Mouse (Mus musculus): ENCODE measurements around the gene Cdk14. TPM values are rescaled to one million over a fixed set of nuclear protein-coding genes. Genes with fewer than 3 reads are reported as not detected.

Gene Cdk14
- total RNA-seq, 2 experiments from 2014 or later: 9.7 to 10.1 TPM

DNA sequence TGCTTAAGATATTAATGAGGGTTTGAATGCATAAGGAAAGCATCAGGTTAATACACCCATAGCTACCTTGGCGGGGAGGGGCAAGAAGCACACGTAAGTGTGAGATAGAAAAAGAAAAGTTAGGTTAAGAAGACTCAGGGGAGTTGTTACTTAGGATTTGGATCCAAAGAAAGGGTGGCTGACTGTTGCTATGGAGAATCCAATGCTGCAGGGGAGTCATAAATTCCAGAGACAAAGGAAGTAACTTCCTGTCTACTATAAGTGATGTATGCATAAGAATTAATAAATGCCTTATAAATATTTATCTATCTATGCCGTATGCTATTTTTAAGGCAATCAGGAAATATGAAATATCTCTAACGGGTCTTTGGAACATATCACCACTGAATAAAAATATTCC lies 527.4 kb downstream of the Cdk14 start:
- DNase-seq: no peak
- intact Hi-C loops (cut with DNase I; ENCODE audit: low total_unique reads): no loop called here

DNA sequence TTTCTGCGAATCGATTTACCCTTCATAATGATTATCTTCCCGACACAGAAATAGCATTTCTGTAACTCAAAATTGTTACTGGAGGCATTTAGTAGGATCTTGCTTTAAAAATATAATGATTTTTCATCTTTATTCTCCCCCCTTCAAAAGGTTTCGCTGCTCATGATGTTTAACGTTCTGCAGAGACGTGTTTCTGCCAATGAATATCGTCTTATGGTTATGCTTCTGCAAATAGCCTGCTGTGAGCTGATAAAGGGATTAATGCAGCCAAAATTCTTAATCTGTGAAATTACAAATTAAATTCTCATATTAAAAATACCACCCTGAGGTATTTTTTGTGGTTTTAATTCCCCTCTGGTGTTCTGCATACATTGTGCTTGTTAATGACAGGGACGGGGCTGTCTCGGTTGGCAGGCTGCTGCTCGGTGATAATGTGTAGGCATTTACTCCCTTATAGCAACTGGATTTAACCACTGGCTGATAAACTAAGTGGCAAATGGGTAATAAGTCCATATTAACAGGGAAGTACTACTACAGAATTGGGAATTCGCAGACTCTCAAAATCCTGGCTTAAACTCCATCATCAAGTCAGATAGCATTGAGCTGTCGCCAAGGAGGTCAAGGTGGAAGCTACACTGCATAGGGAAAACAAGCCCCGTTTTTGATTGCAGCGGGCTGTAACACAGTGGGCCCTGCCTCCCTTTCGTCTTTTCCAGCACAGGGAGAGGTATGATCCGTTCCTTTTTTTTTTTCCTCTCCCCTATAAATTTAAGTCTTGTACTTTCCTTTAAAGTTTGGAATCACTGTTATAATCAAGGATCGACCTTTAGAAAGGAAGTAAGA lies 528.0 kb downstream of the Cdk14 start:
- DNase-seq: no peak
- intact Hi-C loops (cut with DNase I; ENCODE audit: low total_unique reads): no loop called here

DNA sequence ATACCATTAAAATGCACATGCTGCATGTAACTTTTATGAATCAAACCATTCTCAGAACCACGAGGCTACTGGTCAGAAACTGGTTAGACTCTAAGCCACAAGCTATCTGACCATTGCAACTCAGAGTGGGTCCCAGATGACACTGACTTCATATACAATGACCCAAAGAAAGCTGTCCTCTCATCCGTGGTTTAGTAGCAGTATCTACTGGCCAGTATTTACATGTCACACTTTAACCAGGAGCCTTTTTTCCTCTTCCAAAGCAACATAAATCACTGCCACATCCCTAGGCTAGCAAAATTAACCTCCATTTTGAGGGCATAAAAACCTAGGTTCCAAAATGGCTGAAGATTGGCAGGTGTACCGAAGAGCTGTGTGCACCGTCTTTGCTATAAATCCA lies 533.0 kb downstream of the Cdk14 start:
- intact Hi-C loops (cut with DNase I; ENCODE audit: low total_unique reads): no loop called here
- DNase-seq: no peak

DNA sequence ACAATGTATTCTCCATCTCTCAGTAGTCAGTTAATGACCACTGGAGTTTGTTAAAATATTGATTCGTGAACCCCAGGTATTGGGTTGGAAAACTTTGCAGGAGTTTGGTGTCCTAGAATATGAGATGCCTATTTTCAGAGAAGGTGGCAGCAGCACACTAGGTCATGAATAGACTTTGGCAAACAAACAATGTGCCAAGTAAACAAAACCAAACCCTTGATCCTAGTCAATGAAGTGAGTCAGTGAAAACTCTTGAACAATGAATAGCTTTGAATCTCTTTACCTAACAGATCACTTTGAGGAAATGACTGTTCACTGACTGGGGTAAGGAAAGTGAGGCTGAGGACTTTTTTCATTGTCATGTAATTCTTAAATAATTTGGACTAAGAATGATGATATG lies 537.3 kb downstream of the Cdk14 start:
- DNase-seq: no peak
- intact Hi-C loops (cut with DNase I; ENCODE audit: low total_unique reads): no loop called here

DNA sequence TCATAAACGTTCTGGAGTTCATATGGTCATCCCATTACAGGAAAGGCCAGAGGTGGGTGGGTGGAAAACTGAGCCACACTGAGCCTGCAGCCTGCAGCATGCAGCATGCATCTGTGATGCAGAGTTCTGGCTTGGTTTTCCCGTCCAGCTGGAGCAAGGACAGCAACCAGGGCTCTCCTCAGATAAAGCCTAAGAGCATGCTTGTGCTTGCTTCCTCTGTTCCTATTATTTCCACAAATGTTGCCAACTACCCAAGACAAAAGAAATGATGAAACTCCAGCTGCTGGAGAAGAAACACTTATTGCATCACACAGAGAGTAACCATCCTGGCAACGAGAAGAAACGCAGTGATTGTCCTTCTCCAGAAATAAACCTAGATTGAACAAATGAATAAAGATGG lies 539.8 kb downstream of the Cdk14 start:
- DNase-seq: no peak
- intact Hi-C loops (cut with DNase I; ENCODE audit: low total_unique reads): no loop called here

DNA sequence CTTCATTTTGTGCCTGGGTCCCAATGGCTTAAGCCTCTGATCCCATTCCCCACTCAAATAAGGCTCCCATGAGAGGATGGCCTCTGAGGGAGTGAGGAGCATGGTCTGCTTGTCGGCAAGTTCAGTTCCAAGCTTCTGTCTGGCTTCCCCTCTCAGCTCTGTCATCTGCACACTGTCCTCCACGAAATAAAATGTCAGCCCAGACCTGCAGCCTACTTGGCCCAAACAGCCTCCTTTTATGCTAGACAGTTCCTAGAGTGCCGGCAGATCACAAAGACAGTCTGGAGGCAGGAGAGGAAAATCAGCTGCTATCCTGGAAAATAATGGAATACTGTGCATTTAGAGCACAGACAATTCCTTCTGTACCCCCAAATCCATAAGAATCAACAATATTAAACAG lies 541.2 kb downstream of the Cdk14 start:
- intact Hi-C loops (cut with DNase I; ENCODE audit: low total_unique reads): no loop called here
- no peak for DNase-seq

DNA sequence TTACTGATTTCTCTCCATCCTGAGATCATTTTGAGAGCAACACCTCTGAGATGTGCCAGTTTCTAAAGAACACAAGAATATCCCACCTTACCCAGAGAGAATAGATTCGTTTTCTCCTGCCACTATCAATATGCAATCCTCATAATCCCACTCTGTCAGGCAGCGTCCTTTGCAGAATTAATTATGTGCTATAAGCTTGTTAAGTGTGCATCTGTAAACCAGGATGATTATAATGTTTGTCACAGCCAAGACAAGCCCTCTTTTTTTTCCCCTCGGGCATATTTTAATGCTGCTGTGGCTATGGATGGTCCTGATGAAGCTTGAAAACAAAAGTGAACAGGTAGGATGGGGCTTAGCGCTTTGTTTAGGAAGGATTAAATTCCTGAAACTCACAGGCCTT lies 542.5 kb downstream of the Cdk14 start:
- no peak for DNase-seq
- intact Hi-C loops (cut with DNase I; ENCODE audit: low total_unique reads): no loop called here

DNA sequence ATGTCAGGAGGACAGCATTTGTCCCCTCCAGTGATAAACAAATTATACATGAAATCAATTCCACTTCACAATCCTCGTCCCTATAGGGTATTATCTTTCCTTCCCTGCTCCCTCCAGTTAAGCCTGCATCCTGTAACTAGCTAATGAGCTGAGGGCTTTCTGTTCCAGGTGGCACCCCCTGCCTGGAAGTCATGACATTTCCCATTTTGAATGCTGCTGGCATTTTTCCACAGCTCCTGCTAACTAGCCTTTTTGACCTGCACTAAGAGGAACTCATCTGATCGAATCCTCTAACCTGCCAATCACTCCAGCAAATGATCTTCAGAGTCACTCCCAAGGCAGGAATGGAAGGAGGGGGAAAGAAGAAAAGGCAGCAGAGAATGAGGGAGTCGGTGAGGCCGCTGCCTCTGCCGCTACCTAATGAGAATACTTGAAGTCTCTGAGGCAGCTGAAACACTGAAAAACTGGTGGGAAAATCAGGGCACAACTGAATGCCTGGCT lies 542.9 kb downstream of the Cdk14 start:
- no peak for DNase-seq
- intact Hi-C loops (cut with DNase I; ENCODE audit: low total_unique reads): no loop called here

DNA sequence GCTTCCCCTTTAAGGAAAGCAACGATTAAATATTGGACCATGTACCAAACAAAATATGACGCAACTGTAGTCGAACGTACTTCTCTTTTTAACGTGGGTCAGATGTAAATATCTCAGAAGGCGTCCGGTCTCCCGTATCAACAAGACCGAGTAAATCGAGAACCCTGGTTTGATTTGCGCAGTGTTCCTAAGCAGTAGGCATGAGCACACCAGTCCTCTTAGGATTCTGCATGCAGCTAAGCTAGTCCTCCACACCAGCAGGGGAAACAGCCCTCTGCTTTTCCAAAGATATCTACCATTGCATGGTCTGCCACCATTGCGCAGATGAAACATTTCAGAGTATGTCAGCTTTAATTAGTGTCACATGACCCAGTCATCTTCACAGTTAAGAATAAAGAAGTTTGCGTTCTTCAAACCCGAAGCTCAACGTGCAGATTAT lies 543.4 kb downstream of the Cdk14 start:
- intact Hi-C loops (cut with DNase I; ENCODE audit: low total_unique reads): no loop called here
- DNase-seq: no peak

DNA sequence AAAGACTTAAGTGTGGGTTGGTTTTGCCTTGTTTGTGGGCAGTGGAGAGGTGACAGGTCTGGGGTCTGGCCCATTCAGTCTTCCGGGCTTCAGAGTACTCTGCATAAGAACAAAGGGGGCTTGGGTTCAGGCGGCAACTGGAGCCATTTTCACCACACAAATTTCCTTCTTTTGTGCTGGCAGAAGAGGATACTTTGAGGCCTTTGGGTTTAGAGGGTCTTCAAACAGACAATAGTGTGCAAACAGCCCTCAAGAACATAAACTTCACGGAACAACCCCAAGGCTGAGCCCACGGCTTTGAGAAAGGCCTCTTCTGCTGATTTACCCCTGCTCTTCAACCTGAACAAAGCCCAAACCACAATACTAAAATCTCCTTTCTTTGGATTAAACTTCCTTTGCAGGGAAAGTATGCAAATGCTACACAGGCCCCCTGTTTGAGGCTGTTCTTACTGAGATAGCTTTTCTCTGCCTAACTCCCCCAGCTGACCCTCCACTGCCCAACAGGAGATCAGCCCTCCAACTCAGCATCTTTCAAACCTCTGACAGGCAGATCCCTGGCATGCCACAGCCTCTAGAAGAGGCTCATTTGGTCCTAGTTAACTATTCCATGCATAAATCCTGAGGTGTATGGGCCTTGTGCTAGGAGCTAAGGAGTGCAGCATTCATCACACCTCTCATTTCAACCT lies 549.9 kb downstream of the Cdk14 start:
- no peak for DNase-seq
- intact Hi-C loops (cut with DNase I; ENCODE audit: low total_unique reads): no loop called here

DNA sequence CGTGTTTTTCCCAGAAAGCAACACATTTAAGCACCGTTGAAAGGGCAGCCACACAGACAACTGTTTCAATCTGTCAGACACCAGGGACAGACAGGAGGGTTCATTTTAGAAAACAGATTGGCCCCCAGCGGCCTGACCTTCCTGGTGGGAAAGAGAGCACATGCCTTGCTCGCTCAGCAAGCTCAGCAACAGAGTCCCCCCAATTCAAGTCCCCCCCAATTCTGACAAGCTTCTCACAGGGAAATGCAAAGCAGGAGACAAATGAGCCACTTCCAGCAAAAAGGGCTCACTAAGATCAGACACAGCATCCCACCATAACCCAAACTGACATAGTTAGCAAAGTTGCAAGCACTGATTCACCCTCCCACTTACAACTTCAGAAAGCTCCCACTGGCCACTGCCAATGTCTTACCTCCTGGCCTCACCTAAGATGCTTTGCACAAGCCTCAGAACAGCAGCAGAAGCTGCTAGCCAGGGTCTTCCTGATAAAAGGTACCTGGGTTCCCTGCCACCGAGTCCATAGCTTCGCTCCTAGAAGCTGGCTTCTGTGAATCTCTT lies 551.5 kb downstream of the Cdk14 start:
- intact Hi-C loops (cut with DNase I; ENCODE audit: low total_unique reads): no loop called here
- DNase-seq: no peak

DNA sequence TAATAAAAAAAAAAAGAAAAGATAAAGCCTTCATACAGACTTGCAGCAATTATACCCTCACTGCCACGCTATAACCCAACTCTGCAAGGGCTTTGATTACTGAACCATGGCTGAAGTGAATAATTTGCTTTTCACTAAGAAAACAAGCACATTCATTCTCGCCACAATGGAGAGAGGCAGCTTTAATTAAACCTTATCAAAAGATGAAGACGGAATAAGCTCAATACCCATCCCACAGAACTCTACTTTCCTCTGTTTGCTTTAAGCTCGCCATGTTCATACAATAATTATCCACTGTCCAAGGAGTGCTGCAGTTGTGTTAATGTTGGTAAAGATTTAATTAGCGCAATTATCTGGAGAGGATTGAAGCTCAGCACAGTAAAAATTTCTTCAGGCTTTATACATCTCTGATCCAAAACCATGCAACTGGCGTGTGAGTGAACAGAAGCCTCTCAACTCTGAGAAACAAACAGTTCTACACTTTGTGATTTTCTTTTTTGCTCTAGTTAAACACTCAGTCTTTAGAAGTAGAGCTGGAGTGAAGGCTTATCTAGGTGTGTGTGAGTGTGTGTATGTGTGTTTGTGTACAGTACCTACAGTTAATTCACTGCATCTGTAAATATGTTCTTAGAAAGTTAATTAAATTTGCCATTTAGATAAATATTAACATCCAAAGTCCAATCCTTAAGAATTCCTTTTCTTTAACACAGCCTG lies 552.1 kb downstream of the Cdk14 start:
- no peak for DNase-seq
- intact Hi-C loops (cut with DNase I; ENCODE audit: low total_unique reads): no loop called here

DNA sequence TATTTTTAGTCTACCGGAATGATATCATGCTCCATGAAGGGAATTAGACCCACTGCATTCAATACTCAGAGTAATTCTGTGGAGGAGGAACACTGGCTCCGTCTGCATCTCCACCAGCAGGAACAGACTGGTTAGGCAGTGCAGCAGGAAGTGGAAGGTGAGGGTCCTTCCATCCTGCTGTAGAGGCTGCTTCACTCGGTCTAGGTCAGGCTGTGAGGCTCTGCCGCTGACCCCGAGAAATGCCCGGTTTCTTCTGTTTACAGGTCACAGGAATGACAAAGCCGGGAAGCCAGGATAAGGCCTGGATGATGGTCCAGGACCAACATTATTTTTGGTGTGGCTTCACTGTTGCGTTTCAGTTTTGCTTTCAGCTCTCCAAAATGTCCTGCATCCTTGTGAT lies 553.2 kb downstream of the Cdk14 start:
- intact Hi-C loops (cut with DNase I; ENCODE audit: low total_unique reads): no loop called here
- DNase-seq: no peak

DNA sequence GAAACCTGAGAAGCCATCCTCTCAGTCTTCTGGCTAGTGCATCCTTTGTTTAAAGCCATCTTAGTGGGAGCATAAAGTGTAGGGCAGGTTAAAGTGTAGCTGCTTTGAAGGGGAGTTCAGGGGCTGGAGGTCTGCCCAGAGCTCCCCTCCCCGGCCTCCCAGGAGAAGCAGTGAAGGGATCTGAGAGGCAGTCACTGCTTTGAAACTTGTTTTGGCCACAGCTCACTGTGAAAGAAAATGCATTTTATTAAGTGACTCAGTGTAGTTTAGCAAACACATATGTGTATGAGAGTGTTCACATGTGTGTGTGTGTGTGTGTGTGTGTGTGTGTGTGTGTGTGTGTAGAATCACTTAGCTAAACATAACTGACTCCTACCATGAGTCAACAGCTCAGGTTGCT lies 554.0 kb downstream of the Cdk14 start:
- intact Hi-C loops (cut with DNase I; ENCODE audit: low total_unique reads): no loop called here
- DNase-seq: no peak

DNA sequence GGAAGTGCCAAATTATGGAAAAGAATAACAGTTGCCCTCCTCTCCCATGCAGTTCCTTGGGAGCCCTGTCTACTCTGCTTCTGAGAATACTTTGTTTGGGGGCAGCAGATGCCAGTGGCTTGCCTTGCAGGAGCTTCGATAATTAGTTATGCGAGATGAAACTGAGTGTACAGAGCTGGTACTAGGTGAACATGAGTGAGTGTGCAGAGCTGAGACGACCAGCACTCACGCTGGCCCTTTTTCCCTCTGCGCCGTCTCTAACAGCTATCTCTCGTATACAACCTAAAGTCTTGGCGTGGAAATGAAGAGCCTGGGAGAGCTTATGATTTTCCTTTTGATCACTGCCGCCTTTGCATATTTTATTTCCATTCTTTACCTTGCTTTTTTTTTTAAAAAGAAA lies 558.5 kb downstream of the Cdk14 start:
- intact Hi-C loops (cut with DNase I; ENCODE audit: low total_unique reads): no loop called here
- DNase-seq: no peak

DNA sequence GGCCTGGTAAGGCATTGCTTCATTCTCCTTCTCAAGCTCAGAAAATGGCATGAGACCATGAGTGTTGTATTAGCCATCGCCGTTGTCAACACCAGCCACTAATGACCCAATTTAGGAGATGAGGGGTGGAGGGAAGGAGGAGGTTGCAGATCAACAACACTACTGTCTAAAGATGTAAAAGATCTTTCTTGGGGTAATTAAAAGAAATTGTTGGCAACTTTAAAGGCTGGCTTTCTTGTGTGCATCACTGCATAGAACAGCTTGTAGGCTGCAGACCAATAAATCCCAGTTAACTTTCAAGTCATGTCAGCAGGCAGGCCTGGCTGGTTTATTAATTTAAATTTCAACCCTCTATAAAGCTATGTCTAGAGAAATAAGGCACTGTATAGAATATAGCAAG lies 559.0 kb downstream of the Cdk14 start:
- intact Hi-C loops (cut with DNase I; ENCODE audit: low total_unique reads): no loop called here
- no peak for DNase-seq

DNA sequence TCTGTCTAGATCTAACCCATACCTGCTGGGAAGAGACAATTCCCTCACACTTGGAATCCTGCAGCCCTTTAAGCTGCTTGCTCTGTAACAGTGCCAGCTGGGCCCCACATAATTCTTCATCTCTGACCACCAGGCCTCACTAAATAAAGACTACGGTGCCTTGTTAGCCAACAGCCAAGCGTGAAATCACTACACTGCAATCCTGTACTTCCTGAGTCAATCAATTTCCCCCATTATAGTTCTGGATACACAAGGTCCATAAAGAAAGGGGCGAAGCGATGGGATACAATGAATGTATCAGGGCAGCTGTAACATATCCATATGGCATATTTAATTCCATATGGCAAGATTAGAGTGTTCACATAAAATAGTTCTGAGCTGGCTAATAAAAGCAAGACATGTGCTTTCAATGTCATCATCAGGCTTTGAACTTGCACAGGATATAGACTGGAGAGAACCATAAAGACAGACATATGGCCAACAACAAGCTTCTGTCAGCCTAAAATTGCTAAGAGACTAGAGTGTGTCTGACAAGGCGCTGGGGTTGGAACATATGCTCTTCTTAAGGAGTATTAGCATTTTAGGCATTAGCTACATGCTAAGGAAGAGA lies 562.0 kb downstream of the Cdk14 start:
- no peak for DNase-seq
- intact Hi-C loops (cut with DNase I; ENCODE audit: low total_unique reads): no loop called here

DNA sequence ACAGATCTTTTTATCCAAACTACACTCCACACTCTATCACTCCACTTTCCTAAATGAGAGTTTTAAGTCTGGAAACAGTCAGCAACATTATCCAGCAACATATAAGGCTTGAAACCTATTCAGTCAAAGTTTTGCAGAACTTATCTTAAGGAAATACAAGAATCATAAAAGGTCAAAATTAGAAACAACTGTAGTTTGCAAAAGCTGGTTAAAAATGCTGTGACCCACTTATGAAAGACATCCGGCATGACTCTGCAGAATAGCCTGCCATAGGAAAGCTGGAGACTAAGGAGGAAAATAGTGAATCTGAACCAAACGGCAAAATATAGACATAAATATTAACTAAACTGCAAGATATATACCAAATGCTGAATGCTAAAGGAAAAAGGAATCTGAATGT lies 566.6 kb downstream of the Cdk14 start:
- intact Hi-C loops (cut with DNase I; ENCODE audit: low total_unique reads): no loop called here
- DNase-seq: no peak

DNA sequence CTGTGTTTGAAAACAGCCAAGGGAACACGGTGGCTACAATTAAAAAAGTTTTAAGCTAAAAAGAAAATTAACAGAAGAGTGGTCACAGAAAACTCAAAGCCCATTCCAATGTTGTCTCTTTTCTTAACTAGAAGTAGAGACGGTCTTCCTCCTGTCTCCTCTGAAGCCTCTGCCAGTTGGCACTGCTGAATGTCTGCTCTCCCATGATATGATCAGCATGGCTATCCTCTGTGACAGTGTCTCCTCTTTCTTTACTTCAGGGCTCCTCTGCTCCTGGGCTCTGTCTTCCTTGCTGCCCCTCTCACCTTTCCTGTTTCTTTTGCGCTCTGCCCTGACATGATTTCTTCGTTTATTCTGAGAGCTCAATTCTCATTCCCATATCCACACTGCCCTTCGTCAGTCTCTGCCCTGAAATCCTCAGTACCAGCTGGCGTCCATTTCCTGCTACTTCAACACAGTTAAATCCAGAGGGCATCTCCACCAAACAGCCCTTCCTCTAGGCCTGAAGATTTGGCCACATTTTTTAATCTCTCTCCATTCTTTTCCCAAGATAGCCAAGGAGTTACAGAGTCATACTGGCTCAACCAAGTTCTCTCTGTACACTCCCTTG lies 567.3 kb downstream of the Cdk14 start:
- intact Hi-C loops (cut with DNase I; ENCODE audit: low total_unique reads): no loop called here
- peak; percentile 11 for DNase-seq

Data from gastrocnemius, postnatal 14 days (tissue).